Mouse (Mus musculus) macrophage (primary cell): ENCODE data around the gene Armc5. TPM values are rescaled to one million over a fixed set of nuclear protein-coding genes. Genes with fewer than 3 reads are reported as not detected.
A peak's percentile ranks its signal among the peaks of the same experiment; 100 is the strongest.

ENCODE experiments used
- H3K27ac ChIP-seq: fragments of 350-480 bp; formaldehyde crosslinking; 2 replicates; pipeline ENCODE4 v1.9.0; 2021
- H3K36me3 ChIP-seq: fragments of 350-480 bp; formaldehyde crosslinking; 2 replicates; pipeline ENCODE4 v1.9.0; 2021; ENCODE audit errors: inconsistent target
- H3K4me3 ChIP-seq: fragments of 350-480 bp; formaldehyde crosslinking; 2 replicates; pipeline ENCODE4 v1.9.0; 2021; ENCODE audit errors: inconsistent target
- H3K79me2 ChIP-seq: fragments of 350-480 bp; formaldehyde crosslinking; 2 replicates; pipeline ENCODE4 v1.9.0; 2021; ENCODE audit errors: inconsistent target
- WGBS: methylation state at CpG from one replicate; pipeline ENCODE4 v1.1.7; 2026; ENCODE audit warnings: inconsistent platforms; ENCODE audit not compliant: missing documents; 5-methylcytosine and 5-hydroxymethylcytosine counted together
- polyA plus RNA-seq: library from polyadenylated mRNA; stranded (reverse); fragments of 250-400 nt; gene quantifications from 3 replicates; pipeline ENCODE4 v1.2.4, GENCODE M21; 2018; ENCODE audit warnings: inconsistent platforms
- total RNA-seq, 78 experiments: library from RNA; depleted of rRNA; stranded (reverse); fragments of 250-400 nt; gene quantifications; 1 replicate in 9 of 78; 2 replicates in 24 of 78; 3 replicates in 43 of 78; 4 replicates in 2 of 78; pipeline ENCODE4 v1.2.4; 2018; ENCODE audit warnings: inconsistent platforms in 56 of 78

The Armc5 gene
- 10 to 100 TPM; 19.0 to 66.6 (median 39.3) TPM for total RNA-seq (2018; cell fraction: chromatin; rRNA removed)
- 10 to 100 TPM; 15.3 to 38.8 (median 25.4) TPM for total RNA-seq (2018; cell fraction: cytosol; rRNA removed)
- 10 to 100 TPM; 28.7 to 71.0 (median 42.7) TPM for total RNA-seq (2018; cell fraction: nucleus; rRNA removed)
- polyA plus RNA-seq, result 10.9 to 18.5 TPM (median 17.7 TPM) in 3 replicates

DNA sequence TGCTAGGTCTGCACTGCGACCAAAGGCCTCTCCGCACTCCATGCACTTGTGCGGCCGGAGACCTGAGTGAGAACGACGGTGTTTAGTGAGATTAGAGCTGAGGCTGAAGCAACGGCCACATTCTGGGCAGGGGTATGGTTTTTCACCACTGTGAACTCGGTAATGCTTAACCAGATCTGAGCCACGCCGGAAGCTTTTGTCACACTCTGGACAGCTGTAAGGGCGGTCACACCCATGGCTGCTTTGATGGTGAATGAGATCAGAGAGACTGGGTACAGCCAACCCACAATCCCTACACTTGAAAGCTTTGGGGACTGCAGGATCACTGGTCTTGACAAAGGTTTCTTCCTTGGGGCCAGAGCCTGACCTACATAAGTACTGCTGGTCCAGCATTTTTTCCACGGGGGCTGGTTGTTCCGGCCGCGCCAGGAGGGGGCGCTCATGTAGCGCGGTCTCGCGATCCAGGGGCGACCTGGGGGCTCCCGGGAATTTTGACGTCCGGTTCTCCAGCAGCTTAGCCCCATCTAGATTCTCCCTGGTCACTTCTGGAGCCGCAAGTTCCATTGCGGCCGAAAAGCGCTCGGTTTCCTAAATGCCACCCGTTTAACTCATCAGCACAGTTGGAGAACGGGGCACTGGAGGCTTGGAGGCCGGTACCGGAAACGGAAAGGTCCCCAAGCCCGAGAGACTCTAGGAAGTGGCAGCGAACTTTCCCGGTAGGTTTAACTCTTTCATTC lies at the start of gene Armc5:
Gene Armc5, plus strand, starts transcription at position 487 of the 737 bp plus-strand sequence.
- H3K79me2 ChIP-seq, result peaks cover 34% of the 10 kb centered on the region
- peak within 1 kb of the TSS; percentile 91 for H3K4me3 ChIP-seq
- H3K27ac ChIP-seq, result peak within 1 kb of the TSS; percentile 99
- 25% methylated on average over 37 of the region's 37 CpGs for WGBS
- H3K36me3 ChIP-seq, result peaks cover 29% of the 10 kb centered on the region

DNA sequence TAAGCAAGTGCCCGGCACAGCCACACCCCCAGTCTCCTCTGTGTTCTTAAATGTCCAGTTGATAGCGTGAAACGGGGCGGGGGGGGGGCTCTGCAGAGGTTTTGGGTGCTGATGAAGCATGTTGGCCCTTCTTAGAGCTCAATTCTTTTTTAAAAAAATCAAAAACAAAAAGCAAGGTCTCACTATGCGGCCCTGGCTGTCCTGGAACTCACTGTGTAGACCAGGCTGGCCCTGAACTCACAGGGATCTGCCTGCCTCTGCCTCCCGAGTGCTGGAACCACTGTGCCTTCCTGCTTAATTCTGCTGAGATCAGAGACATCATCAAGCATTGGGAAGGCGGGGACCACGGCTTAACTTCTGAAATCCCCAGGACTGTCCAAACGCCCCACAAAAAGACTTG lies 35.5 kb upstream of the Armc5 start:
- WGBS, result 91% methylated on average over 9 of the region's 9 CpGs

DNA sequence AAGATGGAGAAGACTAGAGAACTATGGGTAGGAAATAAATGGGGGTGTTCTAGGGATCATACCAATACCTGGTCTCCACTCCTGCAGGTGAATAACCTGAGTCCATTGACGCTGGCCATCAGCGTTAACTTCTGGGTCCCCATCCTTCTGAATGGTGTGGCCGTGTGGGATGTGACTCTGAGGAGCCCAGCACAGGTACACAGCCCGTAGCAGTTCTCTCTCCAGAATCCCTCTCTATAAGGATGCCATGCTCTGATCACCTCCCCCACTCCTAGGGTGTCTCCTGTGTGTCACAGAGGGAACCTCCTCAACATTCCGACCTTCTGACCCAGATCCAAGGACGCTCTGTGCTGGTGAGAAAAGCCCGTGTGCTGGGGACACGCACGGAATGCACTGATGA lies 34.1 kb upstream of the Armc5 start:
- whole genome bisulfite sequencing, result 94% methylated on average over 9 of the region's 9 CpGs
- Histone ChIP-seq H3K27ac (no peak overlapping the region), H3K4me3 (no peak overlapping the region), H3K36me3 (no peaks in the 10 kb centered on the region), H3K79me2 (no peaks in the 10 kb centered on the region)

More for the DNA sequence above, 35.5 kb upstream of the Armc5 start:
- Histone ChIP-seq H3K27ac (no peak overlapping the region), H3K4me3 (no peak overlapping the region), H3K79me2 (no peaks in the 10 kb centered on the region), H3K36me3 (no peaks in the 10 kb centered on the region)

DNA sequence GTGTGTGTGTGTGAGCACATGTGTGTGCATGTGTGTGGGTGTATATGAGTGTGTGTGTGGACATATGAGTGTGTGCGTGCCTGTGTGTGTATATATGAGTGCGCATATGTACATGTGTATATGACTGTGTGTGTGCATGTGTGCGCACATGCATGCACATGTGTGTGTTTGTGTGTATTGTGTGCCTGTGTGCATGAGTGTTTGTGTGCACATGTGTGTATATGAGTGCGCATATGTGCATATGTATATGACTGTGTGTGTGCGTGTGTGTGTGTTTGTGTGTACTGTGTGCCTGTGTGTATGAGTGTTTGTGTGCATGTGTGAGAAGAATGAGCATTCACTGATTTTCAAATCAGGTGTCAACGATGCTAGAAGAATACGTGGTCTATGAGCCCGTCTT lies 33.0 kb upstream of the Armc5 start:
- H3K27ac ChIP-seq, result no peak overlapping the region
- H3K36me3 ChIP-seq, result no peaks in the 10 kb centered on the region
- H3K79me2 ChIP-seq, result no peaks in the 10 kb centered on the region
- no peak overlapping the region for H3K4me3 ChIP-seq
- 98% methylated on average over 8 of the region's 8 CpGs for WGBS

DNA sequence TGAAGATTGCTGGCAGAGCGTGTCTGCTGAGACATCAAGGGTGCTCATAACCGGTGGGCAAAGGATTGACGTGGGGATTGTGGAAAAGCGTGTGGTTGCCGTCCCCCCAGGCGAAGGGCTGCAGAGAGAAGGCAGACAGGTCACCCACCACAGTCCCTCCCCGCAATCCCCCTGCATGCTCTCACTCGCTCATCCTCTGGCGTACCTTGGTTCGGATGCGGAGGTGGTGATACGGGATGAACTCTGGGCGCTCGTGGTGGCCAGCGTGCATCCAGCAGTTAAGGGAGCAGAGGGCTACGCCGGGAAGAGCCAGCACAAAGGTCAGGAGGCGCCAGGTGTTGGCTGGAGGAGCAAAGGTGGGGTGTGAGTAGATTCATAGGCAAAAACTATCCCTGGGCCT lies 31.4 kb upstream of the Armc5 start:
- Histone ChIP-seq H3K79me2 (no peaks in the 10 kb centered on the region), H3K27ac (no peak overlapping the region), H3K36me3 (no peaks in the 10 kb centered on the region), H3K4me3 (no peak overlapping the region; the same call in 1 of the 2 replicates)
- 94% methylated on average over 18 of the region's 18 CpGs for WGBS

DNA sequence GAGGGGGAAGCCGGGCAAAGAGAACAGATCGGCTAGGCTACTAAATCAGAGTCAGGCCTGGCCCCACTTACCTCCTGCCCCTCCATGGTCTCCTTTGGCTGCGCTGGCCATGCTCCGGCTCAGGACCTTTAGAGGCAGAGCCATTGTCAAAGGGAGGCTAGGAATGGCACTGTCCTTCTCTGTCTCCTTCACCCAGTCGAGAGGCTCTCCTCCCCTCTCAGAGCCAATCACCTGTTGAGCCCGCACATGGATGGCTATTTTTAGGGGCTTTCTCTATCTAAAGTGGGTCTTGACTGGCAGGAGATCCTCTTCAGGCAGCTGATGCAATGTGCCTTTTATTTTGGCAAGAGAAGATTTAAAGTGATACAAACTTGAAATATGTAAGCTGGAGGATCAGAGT lies 31.0 kb upstream of the Armc5 start, which contains the start of gene Cox6a2:
Gene Cox6a2, minus strand, starts transcription at position 236 of the 400 bp plus-strand sequence.
- no peak within 1 kb of the TSS; the same call in 1 of the 2 replicates for H3K4me3 ChIP-seq
- no peaks in the 10 kb centered on the region for H3K79me2 ChIP-seq
- no peak within 1 kb of the TSS for H3K27ac ChIP-seq
- no peaks in the 10 kb centered on the region for H3K36me3 ChIP-seq
- 85% methylated on average over 6 of the region's 6 CpGs for WGBS

DNA sequence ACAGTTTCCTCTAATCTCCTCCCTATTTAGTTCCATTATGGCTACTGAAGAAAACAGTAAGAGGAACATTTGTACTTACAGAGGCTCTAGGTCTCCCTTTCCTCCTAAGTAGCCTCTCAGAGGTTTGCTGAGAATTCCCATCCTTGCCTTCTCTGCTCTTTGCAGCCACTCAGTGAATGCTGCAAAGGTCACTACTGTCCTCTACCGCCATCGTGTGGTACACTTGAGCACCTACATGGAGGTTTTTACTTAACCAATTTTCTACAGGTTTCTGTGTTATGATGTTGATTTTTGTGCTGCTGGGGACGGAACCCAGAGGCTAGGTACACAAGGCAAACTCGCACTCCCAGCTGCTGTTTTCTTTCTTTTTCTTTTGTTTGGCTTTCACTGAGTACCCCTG lies 29.0 kb upstream of the Armc5 start:
- 13% methylated on average over 4 of the region's 4 CpGs for WGBS
- Histone ChIP-seq H3K79me2 (no peaks in the 10 kb centered on the region), H3K36me3 (no peaks in the 10 kb centered on the region)

DNA sequence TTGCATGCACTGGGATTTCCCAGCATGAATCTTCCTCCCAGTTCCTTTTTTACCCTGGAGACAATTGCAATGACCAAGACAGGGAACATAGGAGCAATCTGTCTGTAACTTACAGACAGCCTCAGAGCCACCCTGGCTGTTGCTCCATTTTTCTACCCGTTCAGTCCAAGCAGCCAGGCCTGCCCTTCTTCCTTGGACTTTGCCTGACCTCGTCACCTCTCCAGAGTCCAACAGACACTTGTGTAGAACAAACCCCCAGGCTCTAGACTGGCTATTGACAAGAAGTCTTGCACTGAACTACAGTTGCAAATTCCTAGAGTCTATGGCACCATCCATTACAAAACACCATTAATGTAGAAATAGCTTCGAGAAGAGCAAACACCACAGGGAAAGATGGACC lies 27.3 kb upstream of the Armc5 start:
- WGBS, result 80% methylated on average over 3 of the region's 3 CpGs

More for the DNA sequence above, 29.0 kb upstream of the Armc5 start:
- Histone ChIP-seq H3K4me3 (no peak overlapping the region), H3K27ac (no peak overlapping the region)

DNA sequence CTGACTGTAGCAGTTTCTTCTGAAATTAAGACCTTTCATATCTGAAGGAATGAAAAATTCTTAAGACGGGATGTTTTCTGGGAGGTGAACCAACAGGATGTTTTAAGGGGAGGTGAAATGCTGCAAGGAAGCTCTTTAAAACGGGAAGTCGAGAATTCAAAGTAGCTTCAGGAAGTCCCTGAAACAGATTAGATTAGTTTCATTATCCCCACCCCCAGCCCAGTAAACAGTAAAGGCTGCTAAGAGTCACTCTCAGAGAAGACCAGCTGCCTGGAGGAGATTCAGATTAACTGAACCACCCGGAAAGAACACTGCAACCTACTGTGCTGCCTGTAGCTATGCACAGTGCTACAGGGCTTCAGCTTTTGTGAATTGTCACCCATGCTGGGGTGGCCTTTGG lies 17.2 kb upstream of the Armc5 start:
- Histone ChIP-seq H3K27ac (peak overlapping the region; percentile 97), H3K4me3 (no peak overlapping the region), H3K36me3 (no peaks in the 10 kb centered on the region), H3K79me2 (no peaks in the 10 kb centered on the region)
- 81% methylated on average over 4 of the region's 4 CpGs for WGBS

More for the DNA sequence above, 27.3 kb upstream of the Armc5 start:
- no peak overlapping the region for H3K27ac ChIP-seq
- no peaks in the 10 kb centered on the region for H3K79me2 ChIP-seq
- no peaks in the 10 kb centered on the region for H3K36me3 ChIP-seq
- H3K4me3 ChIP-seq, result no peak overlapping the region

DNA sequence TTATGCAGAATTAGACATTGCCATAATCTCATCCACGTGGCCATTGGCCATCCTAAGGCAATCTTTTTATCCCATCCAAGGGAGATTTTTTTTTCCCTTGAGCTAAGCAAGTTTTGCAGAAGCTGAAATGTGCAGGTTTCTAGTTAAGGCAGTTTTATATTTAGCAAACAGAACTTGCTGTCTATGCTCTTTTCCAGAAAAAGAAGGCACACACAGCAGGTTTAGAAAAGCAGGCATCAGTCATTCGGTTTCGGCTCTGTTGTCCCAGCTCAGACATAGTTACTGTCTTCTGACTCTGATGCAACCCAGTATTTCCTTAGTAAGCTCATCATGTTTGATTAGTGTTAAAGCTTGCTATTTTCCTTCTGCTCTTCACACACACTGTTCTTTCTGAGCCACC lies 16.2 kb upstream of the Armc5 start:
- Histone ChIP-seq H3K36me3 (no peaks in the 10 kb centered on the region), H3K27ac (peak overlapping the region; percentile 97), H3K4me3 (no peak overlapping the region), H3K79me2 (no peaks in the 10 kb centered on the region)
- 28% methylated on average over 3 of the region's 3 CpGs for WGBS

DNA sequence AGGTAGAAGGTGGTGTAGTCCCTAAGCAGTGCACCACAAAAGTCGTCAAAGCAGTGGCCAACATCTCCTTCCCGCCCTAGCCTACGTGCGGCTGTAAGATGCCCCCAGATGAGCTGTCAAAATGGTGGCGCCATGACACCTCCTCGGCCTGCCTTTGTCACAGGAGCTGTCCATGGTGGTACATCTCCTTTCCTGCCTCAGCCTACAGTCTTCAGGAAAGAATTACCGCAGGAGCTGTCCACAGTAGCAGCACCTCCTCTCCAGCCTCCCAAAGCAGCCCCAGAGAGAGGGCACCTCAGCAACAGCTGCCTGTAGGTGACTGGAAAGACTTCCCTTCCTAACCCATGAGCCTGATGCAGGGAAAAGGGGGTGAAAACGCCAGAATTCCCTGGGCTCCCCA lies 5.4 kb upstream of the Armc5 start:
- Histone ChIP-seq H3K79me2 (peaks cover 7% of the 10 kb centered on the region; the same call in 1 of the 2 replicates), H3K4me3 (no peak overlapping the region), H3K27ac (no peak overlapping the region), H3K36me3 (no peaks in the 10 kb centered on the region; the same call in 1 of the 2 replicates)
- WGBS, result 56% methylated on average over 8 of the region's 8 CpGs

DNA sequence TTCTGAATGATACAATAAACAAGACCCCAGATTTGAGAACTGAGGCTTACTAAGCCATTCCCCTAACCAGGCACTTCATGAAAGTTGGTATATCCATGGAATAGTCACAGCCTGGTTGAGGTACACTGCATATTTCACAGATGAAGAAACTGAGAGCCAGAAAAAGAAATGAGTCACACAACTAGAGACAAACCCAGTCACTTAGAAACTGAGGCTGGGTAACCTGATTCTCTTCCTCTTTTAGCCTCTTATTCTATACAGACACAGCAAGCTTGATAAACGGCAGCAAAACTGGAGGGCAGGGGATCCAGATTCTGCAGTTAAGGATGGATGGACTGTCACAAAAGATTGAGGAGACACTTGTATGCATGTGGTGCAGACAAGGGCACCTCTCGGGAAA lies 2.3 kb upstream of the Armc5 start:
- Histone ChIP-seq H3K4me3 (no peak overlapping the region), H3K27ac (peak overlapping the region; percentile 50), H3K36me3 (peaks cover 7% of the 10 kb centered on the region; the same call in 1 of the 2 replicates), H3K79me2 (peaks cover 22% of the 10 kb centered on the region)
- WGBS, result 69% methylated on average over 2 of the region's 2 CpGs

DNA sequence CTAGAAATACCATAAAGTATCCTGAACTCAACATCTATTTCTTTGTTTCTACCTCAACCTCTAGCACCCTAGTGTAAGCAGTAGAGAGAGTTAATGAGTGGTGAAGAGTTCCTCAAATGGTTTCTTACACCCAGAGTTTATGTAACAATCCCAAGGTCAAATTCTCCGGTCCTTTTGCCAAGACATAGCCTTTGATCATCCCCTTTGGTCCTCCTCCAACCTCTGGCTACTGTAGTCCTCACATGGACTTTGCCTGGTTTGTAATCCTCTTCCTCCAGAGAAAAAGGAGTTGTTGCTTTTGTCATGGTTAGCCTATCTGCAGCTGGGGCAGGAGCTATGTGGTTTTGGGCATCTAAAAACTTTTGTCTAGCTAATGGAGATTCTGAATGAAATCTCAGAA lies 1.7 kb upstream of the Armc5 start:
- WGBS, result 77% methylated on average over 1 of the region's 1 CpGs
- Histone ChIP-seq H3K27ac (peak overlapping the region; percentile 50), H3K79me2 (peaks cover 28% of the 10 kb centered on the region), H3K4me3 (no peak overlapping the region), H3K36me3 (peaks cover 14% of the 10 kb centered on the region; the same call in 1 of the 2 replicates)

DNA sequence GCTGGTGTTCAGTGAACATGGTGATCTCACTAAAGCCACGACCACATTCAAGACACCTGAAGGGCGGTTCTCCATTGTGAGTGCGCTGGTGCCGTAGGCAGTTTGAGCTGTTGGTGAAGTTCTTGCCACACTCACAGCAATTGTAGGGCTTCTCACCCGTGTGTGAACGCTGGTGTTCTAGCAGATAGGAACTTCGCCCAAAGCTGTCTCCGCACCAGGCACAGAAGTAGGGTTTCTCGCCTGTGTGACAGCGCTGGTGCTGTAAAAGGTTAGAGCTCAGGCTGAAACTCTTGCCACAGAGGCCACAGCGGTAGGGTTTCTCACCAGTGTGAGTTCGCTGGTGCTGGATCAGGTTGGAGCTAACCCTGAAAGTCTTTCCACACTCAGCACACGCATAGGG lies 716 bp upstream of the Armc5 start:
- Histone ChIP-seq H3K4me3 (no peak overlapping the region), H3K36me3 (peaks cover 23% of the 10 kb centered on the region; the same call in 1 of the 2 replicates), H3K79me2 (peaks cover 34% of the 10 kb centered on the region), H3K27ac (peak overlapping the region; percentile 99)
- WGBS, result 93% methylated on average over 13 of the region's 13 CpGs

DNA sequence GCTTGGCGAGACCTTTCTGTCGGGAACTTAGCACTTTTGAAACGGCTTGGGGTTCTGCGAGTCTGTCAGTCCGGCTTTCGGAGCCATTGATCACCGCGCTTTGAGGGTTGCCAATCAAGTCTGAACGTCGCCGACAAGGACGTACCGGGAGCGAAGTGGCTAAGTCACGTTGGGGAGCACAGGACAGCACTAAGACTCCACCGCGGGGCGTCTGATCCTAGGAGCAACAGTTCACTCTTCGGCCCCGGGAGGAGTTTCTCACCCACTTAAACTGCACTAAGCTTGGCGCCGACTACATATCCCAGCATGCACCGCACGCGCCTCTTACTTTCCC lies 418 bp downstream of the Armc5 start:
- under 1% methylated on average over 25 of the region's 25 CpGs for WGBS
- H3K4me3 ChIP-seq, result peak overlapping the region; percentile 91
- peaks cover 34% of the 10 kb centered on the region for H3K79me2 ChIP-seq
- H3K27ac ChIP-seq, result peak overlapping the region; percentile 99
- H3K36me3 ChIP-seq, result peaks cover 35% of the 10 kb centered on the region
